In the genomic region with DNA sequence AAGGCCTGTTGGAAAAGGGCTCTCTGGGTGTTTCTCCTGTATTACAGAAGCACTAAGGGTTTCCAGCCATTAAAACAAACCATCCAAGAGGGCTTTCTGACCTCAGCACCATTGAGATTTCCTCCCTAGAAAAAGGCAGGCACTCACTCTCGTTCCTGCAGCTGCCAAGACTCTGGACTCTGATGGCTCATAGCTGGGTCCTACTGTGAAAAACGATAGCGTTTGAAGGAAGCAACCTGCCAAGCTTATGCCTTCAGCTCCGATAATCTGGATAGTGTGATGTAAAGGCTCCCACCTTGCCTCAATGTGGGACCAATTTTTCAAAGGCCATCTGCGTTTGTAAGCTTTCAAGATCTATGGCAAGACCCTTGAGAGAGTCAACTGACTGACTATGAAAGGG, we compare ENCODE assay signal across 23 mouse cellular contexts. TPM values are rescaled to one million over a fixed set of nuclear protein-coding genes. Genes with fewer than 3 reads are reported as not detected.
A peak's percentile ranks its signal among the peaks of the same experiment; 100 is the strongest.
DNase-seq lines count a peak whose midpoint lies in the region; ATAC-seq lines count a peak whose summit lies in the region.
"Had no signal": no experiment of that assay in that cellular context is flagged by ENCODE, and none has a peak within 500 bp of the region (broad histone marks: within the 10 kb centered on the region; RNA-seq: fewer than 3 reads in every experiment).

No protein-coding gene starts in this region.

- peak; percentile 43 for DNase-seq in kidney, postnatal 10 days
- DNase-seq in lung, postnatal 10 days = peak; percentile 51
- DNase-seq in lung, postnatal 25 days (ENCODE audit: low spot score) = no peak
- no peak for DNase-seq in thymus, postnatal 0 days (ENCODE audit: low spot score)
- DNase-seq: adrenal gland, adult 2 months; cerebellum, adult 11 months; cerebellum, adult 9-11 months; gastrocnemius, adult 2 months; heart, postnatal 36 days; kidney, adult 18-20 months; kidney, postnatal 36 days; thymus, postnatal 14 days had no signal

- no peaks in the 10 kb centered on the region for H3K9me3 ChIP-seq in kidney, embryonic 14.5 days (ENCODE audit: control insufficient read depth, low read length)
- no peaks in the 10 kb centered on the region for H3K9me3 ChIP-seq in embryonic facial prominence, embryonic 15.5 days (replicated peaks)
- no peaks in the 10 kb centered on the region for H3K9me3 ChIP-seq in stomach, embryonic 16.5 days (replicated peaks; ENCODE audit: control insufficient read depth, low read length)
- H3K9me3 ChIP-seq: embryonic facial prominence, embryonic 12.5 days; lung, embryonic 15.5 days; midbrain, embryonic 13.5 days had no signal

- H3K27me3 ChIP-seq in kidney, embryonic 14.5 days (ENCODE audit: control insufficient read depth, insufficient read depth, low read length) = no peaks in the 10 kb centered on the region
- no peaks in the 10 kb centered on the region for H3K27me3 ChIP-seq in embryonic facial prominence, embryonic 15.5 days
- H3K27me3 ChIP-seq in stomach, embryonic 16.5 days (ENCODE audit: control insufficient read depth, insufficient read depth, low read length) = no peaks in the 10 kb centered on the region
- H3K27me3 ChIP-seq: embryonic facial prominence, embryonic 12.5 days; lung, embryonic 15.5 days; midbrain, embryonic 13.5 days had no signal

- no peaks in the 10 kb centered on the region for H3K36me3 ChIP-seq in kidney, embryonic 14.5 days (ENCODE audit: control insufficient read depth, insufficient read depth, low read length)
- no peaks in the 10 kb centered on the region for H3K36me3 ChIP-seq in embryonic facial prominence, embryonic 15.5 days
- no peaks in the 10 kb centered on the region for H3K36me3 ChIP-seq in stomach, embryonic 16.5 days (ENCODE audit: control insufficient read depth, insufficient read depth, low read length)
- H3K36me3 ChIP-seq: embryonic facial prominence, embryonic 12.5 days; lung, embryonic 15.5 days; midbrain, embryonic 13.5 days had no signal

- ATAC-seq in kidney, embryonic 14.5 days (ENCODE audit: low FRiP score, low TSS enrichment) = no peak
- no peak for ATAC-seq in embryonic facial prominence, embryonic 15.5 days (ENCODE audit: insufficient number of reproducible peaks, low FRiP score, low TSS enrichment, low read depth)
- ATAC-seq in stomach, embryonic 16.5 days (ENCODE audit: insufficient read depth, low FRiP score) = no peak
- ATAC-seq: forebrain, embryonic 14.5 days; inflammation-experienced regulatory T-cells, adult 6 months; midbrain, embryonic 13.5 days had no signal

- no peak overlapping the region for H3K4me3 ChIP-seq in kidney, embryonic 14.5 days (ENCODE audit: low read length)
- H3K4me3 ChIP-seq in embryonic facial prominence, embryonic 15.5 days (replicated peaks) = no peak overlapping the region
- no peak overlapping the region for H3K4me3 ChIP-seq in stomach, embryonic 16.5 days (replicated peaks; ENCODE audit: low read length)
- H3K4me3 ChIP-seq: embryonic facial prominence, embryonic 12.5 days; gastrocnemius, adult 2 months; lung, embryonic 15.5 days; megakaryocyte, embryonic 14.5 days; midbrain, embryonic 13.5 days had no signal

- H3K27ac ChIP-seq in kidney, embryonic 14.5 days (ENCODE audit: low read depth, low read length) = no peak overlapping the region
- H3K27ac ChIP-seq in embryonic facial prominence, embryonic 15.5 days (replicated peaks) = peak overlapping the region; percentile 68
- H3K27ac ChIP-seq in stomach, embryonic 16.5 days (ENCODE audit: low read length) = 0 out of 2 replicates have a peak overlapping the region, but pooled peaks have one; percentile 20
- H3K27ac ChIP-seq: embryonic facial prominence, embryonic 12.5 days; gastrocnemius, adult 2 months; hindbrain, embryonic 14.5 days; liver, embryonic 14.5 days; lung, embryonic 15.5 days; midbrain, embryonic 13.5 days had no signal

- no peak overlapping the region for H3K4me2 ChIP-seq in kidney, embryonic 14.5 days (replicated peaks; ENCODE audit: low read depth, low read length)
- no peak overlapping the region for H3K4me2 ChIP-seq in embryonic facial prominence, embryonic 15.5 days (replicated peaks)
- H3K4me2 ChIP-seq in stomach, embryonic 16.5 days (ENCODE audit: low read depth, low read length) = no peak overlapping the region
- H3K4me2 ChIP-seq: embryonic facial prominence, embryonic 12.5 days; hindbrain, embryonic 14.5 days; lung, embryonic 15.5 days; midbrain, embryonic 13.5 days had no signal

- 77% methylated on average over 5 of the region's 5 CpGs for WGBS in kidney, embryonic 14.5 days
- WGBS in embryonic facial prominence, embryonic 15.5 days = 78% methylated on average over 5 of the region's 5 CpGs
- WGBS in stomach, embryonic 16.5 days = 70% methylated on average over 5 of the region's 5 CpGs

- H3K4me1 ChIP-seq in kidney, embryonic 14.5 days (ENCODE audit: control insufficient read depth, insufficient read depth, low read length) = no peaks in the 10 kb centered on the region
- peaks cover 55% of the 10 kb centered on the region for H3K4me1 ChIP-seq in embryonic facial prominence, embryonic 15.5 days
- H3K4me1 ChIP-seq in stomach, embryonic 16.5 days (ENCODE audit: control insufficient read depth, insufficient read depth, low read length) = 0 out of 2 replicates have a peak, but pooled peaks cover 5% of the 10 kb centered on the region
- H3K4me1 ChIP-seq: midbrain, embryonic 13.5 days had no signal

- H3K9ac ChIP-seq in kidney, embryonic 14.5 days (ENCODE audit: low read depth, low read length) = no peak overlapping the region
- H3K9ac ChIP-seq in embryonic facial prominence, embryonic 15.5 days = no peak overlapping the region
- H3K9ac ChIP-seq in stomach, embryonic 16.5 days (ENCODE audit: low read length) = no peak overlapping the region
- H3K9ac ChIP-seq: embryonic facial prominence, embryonic 12.5 days; hindbrain, embryonic 14.5 days; liver, embryonic 14.5 days; lung, embryonic 15.5 days; midbrain, embryonic 13.5 days had no signal

RNA-seq across cellular contexts. Expression of a gene that starts 24.3 kb away (rescaled TPM):
- polyA plus RNA-seq in kidney, embryonic 14.5 days (2014; fragmentation: Nextera tagmentation; extraction: Ambion mirVana) = 68.8 and 83.0 TPM in 2 replicates
- 141 and 143 TPM in 2 replicates for polyA plus RNA-seq in embryonic facial prominence, embryonic 15.5 days (2015; fragmentation: Nextera tagmentation; extraction: Ambion mirVana)
- 75.1 and 77.1 TPM in 2 replicates for polyA plus RNA-seq in stomach, embryonic 16.5 days (2015; fragmentation: Nextera tagmentation; extraction: Ambion mirVana)
- 74.0 and 90.5 TPM in 2 replicates for polyA plus RNA-seq in thymus, postnatal 0 days (2015; fragmentation: Nextera tagmentation; extraction: Ambion mirVana)

RNA-seq across cellular contexts. Expression of a gene that starts 43.6 kb away (rescaled TPM):
- polyA plus RNA-seq in kidney, embryonic 14.5 days (2014; fragmentation: Nextera tagmentation; extraction: Ambion mirVana) = 75.1 and 75.7 TPM in 2 replicates
- 51.9 and 54.7 TPM in 2 replicates for polyA plus RNA-seq in embryonic facial prominence, embryonic 15.5 days (2015; fragmentation: Nextera tagmentation; extraction: Ambion mirVana)
- polyA plus RNA-seq in stomach, embryonic 16.5 days (2015; fragmentation: Nextera tagmentation; extraction: Ambion mirVana) = 43.0 and 49.1 TPM in 2 replicates
- polyA plus RNA-seq in thymus, postnatal 0 days (2015; fragmentation: Nextera tagmentation; extraction: Ambion mirVana) = 58.2 and 58.8 TPM in 2 replicates

Comparison
In these comparisons a context has a peak if more than half of its experiments do, and no peak if none do; other contexts are left out.
1. DNase-seq: peak in kidney, postnatal 10 days (single experiment) and lung, postnatal 10 days (single experiment); none in lung, postnatal 25 days (single experiment) and thymus, postnatal 0 days (single experiment).